Mouse (Mus musculus): ENCODE results near the gene Gm13287.
"Not testable (repeated sequence)": the region's sequence is repeated elsewhere in the genome, so short reads cannot be mapped to it uniquely, and the experiment has no call there.

GRCm38 (mm10) chr4:88754818-88755340, 48.2 kb upstream of the Gm13287 start, which contains the start of gene Gm13271:
- TF ChIP-seq GATA1 (IDR thresholded peaks at IDR 0.05; ENCODE audit: borderline replicate concordance, low read length); FLI1 (IDR thresholded peaks at IDR 0.05; ENCODE audit: low read length): not testable (repeated sequence)
